ENCODE assay signal across 9 mouse cellular contexts in the genomic region with DNA sequence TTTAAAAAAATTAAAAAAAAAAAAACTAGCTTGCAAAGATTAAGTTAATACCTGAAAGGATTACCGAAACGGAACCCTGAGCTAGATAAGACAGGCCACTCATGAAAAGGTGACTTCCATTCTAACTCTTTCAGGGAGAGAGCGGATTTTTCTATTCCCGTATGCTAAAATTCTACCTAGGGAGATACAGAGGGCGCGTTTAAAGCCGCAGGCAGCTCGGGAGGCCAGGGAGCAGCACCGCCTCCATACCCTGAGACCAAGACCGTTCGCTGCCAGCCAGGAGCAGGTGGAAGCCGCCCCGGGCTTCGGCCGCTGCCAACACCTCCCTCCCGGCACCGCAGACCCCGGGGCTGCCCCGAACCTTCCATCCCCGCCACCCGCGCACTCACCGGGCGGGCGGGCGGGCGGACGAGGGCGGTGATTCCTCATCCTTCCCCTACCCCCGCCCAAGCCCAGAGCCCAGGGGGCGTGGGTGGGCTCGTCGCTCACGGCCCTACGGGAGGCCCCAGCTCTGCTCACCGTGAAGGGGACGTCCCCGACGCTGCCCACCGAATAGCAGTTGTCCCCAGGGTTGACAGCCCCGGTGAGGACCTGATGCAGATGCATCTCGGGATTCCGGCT. TPM values are rescaled to one million over a fixed set of nuclear protein-coding genes. Genes with fewer than 3 reads are reported as not detected.
A peak's percentile ranks its signal among the peaks of the same experiment; 100 is the strongest.
DNase-seq lines count a peak whose midpoint lies in the region; ATAC-seq and TF ChIP-seq lines count a peak whose summit lies in the region.
"Had no signal": no experiment of that assay in that cellular context is flagged by ENCODE, and none has a peak within 500 bp of the region (broad histone marks: within the 10 kb centered on the region; RNA-seq: fewer than 3 reads in every experiment).

No protein-coding gene starts in this region.

- H3K27me3 ChIP-seq in heart, embryonic 10.5 days (ENCODE audit: insufficient read depth, poor library complexity, severe bottlenecking) = peaks cover 10% of the 10 kb centered on the region; the same call in 1 of the 2 replicates
- no peaks in the 10 kb centered on the region; a peak in 1 of 4 replicates for H3K27me3 ChIP-seq in MEL (ENCODE audit: control insufficient read depth in 1 of 2, insufficient read depth in 2 of 2, low read length in 2 of 2)
- H3K27me3 ChIP-seq in heart, embryonic 12.5 days (replicated peaks) = peaks cover 9% of the 10 kb centered on the region
- H3K27me3 ChIP-seq in kidney, postnatal 0 days (ENCODE audit: insufficient read depth, low read length) = no peaks in the 10 kb centered on the region
- H3K27me3 ChIP-seq in lung, embryonic 16.5 days (ENCODE audit: control insufficient read depth, insufficient read depth, low read depth, low read length) = peaks cover 14% of the 10 kb centered on the region
- H3K27me3 ChIP-seq in small intestine, adult 2 months (ENCODE audit: control insufficient read depth, insufficient read depth, low read length) = peaks cover 10% of the 10 kb centered on the region

- TF ChIP-seq CTCF in MEL (IDR thresholded peaks at IDR 0.05 in 2 of 3, conservative IDR thresholded peaks at IDR 0.05 in 1 of 3; ENCODE audit: control insufficient read depth in 1 of 3, insufficient read depth in 1 of 3, low read depth in 2 of 3, low read length in 3 of 3, poor library complexity in 1 of 3, severe bottlenecking in 1 of 3) = no peak
- TF ChIP-seq CTCF in cortical plate, adult 2 months (IDR thresholded peaks at IDR 0.05; ENCODE audit: extremely low read depth, insufficient read depth, low read length) = no peak
- no peak; the same call in 1 of the 2 replicates for TF ChIP-seq CTCF in kidney, postnatal 0 days (IDR thresholded peaks at IDR 0.05; ENCODE audit: low read depth)
- no peak for TF ChIP-seq CTCF in small intestine, adult 2 months (IDR thresholded peaks at IDR 0.05; ENCODE audit: extremely low read depth, insufficient read length, insufficient replicate concordance, low read depth, low read length)

- no peaks in the 10 kb centered on the region for H3K9me3 ChIP-seq in heart, embryonic 10.5 days
- no peaks in the 10 kb centered on the region for H3K9me3 ChIP-seq in MEL (replicated peaks; ENCODE audit: insufficient read depth, low read length)
- H3K9me3 ChIP-seq in heart, embryonic 12.5 days (replicated peaks) = no peaks in the 10 kb centered on the region
- no peaks in the 10 kb centered on the region for H3K9me3 ChIP-seq in kidney, postnatal 0 days (replicated peaks; ENCODE audit: low read length)
- H3K9me3 ChIP-seq in lung, embryonic 16.5 days (ENCODE audit: control insufficient read depth, low read length) = no peaks in the 10 kb centered on the region

- no peaks in the 10 kb centered on the region for H3K4me1 ChIP-seq in heart, embryonic 10.5 days
- H3K4me1 ChIP-seq in MEL (ENCODE audit: control insufficient read depth in 1 of 2, insufficient read depth in 2 of 2, low read length in 2 of 2) = peaks cover 4 to 6% of the 10 kb centered on the region in 2 experiments; a peak in 2 of 4 replicates
- peaks cover 4% of the 10 kb centered on the region; the same call in 1 of the 2 replicates for H3K4me1 ChIP-seq in cortical plate, adult 2 months (ENCODE audit: control insufficient read depth, insufficient read depth, low read length)
- H3K4me1 ChIP-seq in heart, embryonic 12.5 days (replicated peaks) = no peaks in the 10 kb centered on the region
- no peaks in the 10 kb centered on the region for H3K4me1 ChIP-seq in kidney, postnatal 0 days (replicated peaks; ENCODE audit: insufficient read depth, low read length)
- H3K4me1 ChIP-seq in lung, embryonic 16.5 days (replicated peaks; ENCODE audit: control insufficient read depth, insufficient read depth, low read length) = 0 out of 2 replicates have a peak, but pooled peaks cover 5% of the 10 kb centered on the region
- H3K4me1 ChIP-seq in small intestine, adult 2 months (ENCODE audit: control insufficient read depth, insufficient read depth, insufficient read length, low read length) = no peaks in the 10 kb centered on the region

- peak overlapping the region; percentile 88 for H3K27ac ChIP-seq in heart, embryonic 10.5 days
- H3K27ac ChIP-seq in MEL (ENCODE audit: control insufficient read depth, low read depth, low read length) = peak overlapping the region; percentile 11; the same call in 1 of the 2 replicates
- peak overlapping the region; percentile 100 for H3K27ac ChIP-seq in cortical plate, adult 2 months (ENCODE audit: insufficient read depth, low read length)
- H3K27ac ChIP-seq in heart, embryonic 12.5 days (ENCODE audit: poor library complexity, severe bottlenecking) = peak overlapping the region; percentile 78
- peak overlapping the region; percentile 71 for H3K27ac ChIP-seq in kidney, postnatal 0 days
- H3K27ac ChIP-seq in lung, embryonic 16.5 days (ENCODE audit: low read length) = no peak overlapping the region
- H3K27ac ChIP-seq in small intestine, adult 2 months (ENCODE audit: insufficient read depth, low read depth, low read length) = peak overlapping the region; percentile 44; the same call in 1 of the 2 replicates

- H3K9ac ChIP-seq in MEL (ENCODE audit: control insufficient read depth, low read depth, low read length, poor library complexity, severe bottlenecking) = peak overlapping the region; percentile 80
- H3K9ac ChIP-seq in heart, embryonic 12.5 days = peak overlapping the region; percentile 88
- H3K9ac ChIP-seq in kidney, postnatal 0 days (ENCODE audit: low read depth, low read length) = peak overlapping the region; percentile 75
- H3K9ac ChIP-seq in lung, embryonic 16.5 days (ENCODE audit: low read length) = peak overlapping the region; percentile 72

- peak overlapping the region; percentile 95 for H3K4me3 ChIP-seq in heart, embryonic 10.5 days
- H3K4me3 ChIP-seq in MEL (ENCODE audit: control insufficient read depth in 1 of 2, insufficient read depth in 1 of 2, low read depth in 2 of 2, low read length in 2 of 2) = peak overlapping the region; percentile 84 to 95
- H3K4me3 ChIP-seq in cortical plate, adult 2 months (ENCODE audit: insufficient read depth, low read length) = peak overlapping the region; percentile 100
- H3K4me3 ChIP-seq in heart, embryonic 12.5 days = peak overlapping the region; percentile 91
- H3K4me3 ChIP-seq in kidney, postnatal 0 days (replicated peaks; ENCODE audit: low read depth, low read length) = peak overlapping the region; percentile 70
- H3K4me3 ChIP-seq in lung, embryonic 16.5 days (ENCODE audit: low read length) = peak overlapping the region; percentile 71
- H3K4me3 ChIP-seq in small intestine, adult 2 months (ENCODE audit: low read depth, low read length) = peak overlapping the region; percentile 88

- WGBS in heart, embryonic 10.5 days = under 1% methylated on average over 38 of the region's 43 CpGs
- whole genome bisulfite sequencing in heart, embryonic 12.5 days = under 1% methylated on average over 43 of the region's 43 CpGs
- under 1% methylated on average over 26 of the region's 43 CpGs for WGBS in kidney, postnatal 0 days
- WGBS in lung, embryonic 16.5 days = under 1% methylated on average over 40 of the region's 43 CpGs
- under 1% methylated on average over 43 of the region's 43 CpGs for WGBS in small intestine, adult 2 months

- no peak for TF ChIP-seq RAD21 in MEL (IDR thresholded peaks at IDR 0.05; ENCODE audit: low read depth, low read length)

- peak overlapping the region; percentile 98 for H3K4me2 ChIP-seq in heart, embryonic 12.5 days
- H3K4me2 ChIP-seq in kidney, postnatal 0 days (ENCODE audit: low read length) = peak overlapping the region; percentile 99
- peak overlapping the region; percentile 100 for H3K4me2 ChIP-seq in lung, embryonic 16.5 days (ENCODE audit: low read depth, low read length)

- TF ChIP-seq POLR2A in MEL (IDR thresholded peaks at IDR 0.05; ENCODE audit: control insufficient read depth in 1 of 2, insufficient read depth in 1 of 2, low read depth in 1 of 2, low read length in 2 of 2, poor library complexity in 1 of 2) = no peak
- TF ChIP-seq POLR2A in cortical plate, adult 2 months (IDR thresholded peaks at IDR 0.05; ENCODE audit: extremely low read depth, insufficient read depth, low read length) = no peak
- TF ChIP-seq POLR2A in small intestine, adult 2 months (IDR thresholded peaks at IDR 0.05; ENCODE audit: low read depth, low read length) = no peak

- peak; percentile 77 for DNase-seq in heart, embryonic 10.5 days (ENCODE audit: low spot score)
- DNase-seq in heart, adult 8-10 months (ENCODE audit: low spot score) = no peak
- peak; percentile 66 for DNase-seq in MEL (ENCODE audit: low read depth, low spot score)
- DNase-seq in kidney, postnatal 0 days (ENCODE audit: low spot score) = peak; percentile 39

- peak; percentile 44 for ATAC-seq in heart, embryonic 12.5 days (ENCODE audit: insufficient number of reproducible peaks, low FRiP score)
- ATAC-seq in kidney, postnatal 0 days (replicated peaks; ENCODE audit: low FRiP score, low read depth) = no peak; the same call in 1 of the 2 replicates
- ATAC-seq in lung, embryonic 16.5 days (ENCODE audit: low read depth) = peak; percentile 47

- peaks cover 3% of the 10 kb centered on the region for H3K79me2 ChIP-seq in MEL (ENCODE audit: control insufficient read depth, insufficient read depth, low read length, poor library complexity)

- no peaks in the 10 kb centered on the region for H3K36me3 ChIP-seq in heart, embryonic 10.5 days
- H3K36me3 ChIP-seq in MEL (ENCODE audit: control insufficient read depth in 1 of 2, insufficient read depth in 2 of 2, low read length in 2 of 2) = peaks cover 0 to 7% of the 10 kb centered on the region in 2 experiments; a peak in 1 of 4 replicates
- no peaks in the 10 kb centered on the region for H3K36me3 ChIP-seq in heart, embryonic 12.5 days
- H3K36me3 ChIP-seq in kidney, postnatal 0 days (ENCODE audit: insufficient read depth, low read length) = no peaks in the 10 kb centered on the region
- H3K36me3 ChIP-seq in lung, embryonic 16.5 days (ENCODE audit: control insufficient read depth, insufficient read depth, low read length) = no peaks in the 10 kb centered on the region
- no peaks in the 10 kb centered on the region for H3K36me3 ChIP-seq in small intestine, adult 2 months (ENCODE audit: control insufficient read depth, insufficient read depth, low read length)

- TF ChIP-seq EP300 in MEL (IDR thresholded peaks at IDR 0.05; ENCODE audit: low read depth in 1 of 2, low read length in 2 of 2) = peak in 1 of 2 experiments; percentile 5; a peak in 1 of 4 replicates

RNA-seq across cellular contexts. Expression of a gene that starts 0.5 kb away (rescaled TPM):
- 6.4 TPM in 2 replicates for polyA plus RNA-seq in heart, embryonic 10.5 days (2016; fragmentation: Nextera tagmentation; extraction: Ambion mirVana)
- 10 to 100 TPM; 21.8 to 30.1 (median 27.1) TPM for total RNA-seq in heart, adult 8-10 months (2022)
- total RNA-seq in MEL (2012; rRNA removed) = 6.1 and 6.9 TPM in 2 replicates
- polyA plus RNA-seq in MEL (2012; ENCODE audit: insufficient read depth in 1 of 2, insufficient read length in 2 of 2, low read depth in 1 of 2, low replicate concordance in 2 of 2, missing spikeins in 1 of 2) = 100 to 1,000 TPM in 1 of 2 experiments, 1 to 10 TPM in 1; 9.1 to 238 TPM
- polyA plus RNA-seq in cortical plate, adult 2 months (2012; rRNA removed) = 92.3 and 99.4 TPM in 2 replicates
- polyA plus RNA-seq in heart, embryonic 12.5 days (2016; fragmentation: Nextera tagmentation; extraction: Ambion mirVana) = 7.7 TPM in 2 replicates
- polyA plus RNA-seq in kidney, postnatal 0 days (2015; fragmentation: Nextera tagmentation; extraction: Ambion mirVana) = 7.5 and 8.5 TPM in 2 replicates
- polyA plus RNA-seq in lung, embryonic 16.5 days (2015; fragmentation: Nextera tagmentation; extraction: Ambion mirVana) = 2.2 and 3.1 TPM in 2 replicates
- polyA plus RNA-seq in small intestine, adult 2 months (2012; rRNA removed) = 0.51 and 0.63 TPM in 2 replicates

RNA-seq across cellular contexts. Expression of a gene that starts 37.8 kb away (rescaled TPM):
- polyA plus RNA-seq in heart, embryonic 10.5 days (2016; fragmentation: Nextera tagmentation; extraction: Ambion mirVana) = not detected in 2 replicates
- total RNA-seq in heart, adult 8-10 months (2022) = not detected
- 0.04 TPM in 1 of 2 replicates, not detected in the other for total RNA-seq in MEL (2012; rRNA removed)
- not detected for polyA plus RNA-seq in MEL (2012; ENCODE audit: insufficient read depth in 1 of 2, insufficient read length in 2 of 2, low read depth in 1 of 2, low replicate concordance in 2 of 2, missing spikeins in 1 of 2)
- 0.09 and 0.10 TPM in 2 replicates for polyA plus RNA-seq in cortical plate, adult 2 months (2012; rRNA removed)
- not detected in 2 replicates for polyA plus RNA-seq in heart, embryonic 12.5 days (2016; fragmentation: Nextera tagmentation; extraction: Ambion mirVana)
- polyA plus RNA-seq in kidney, postnatal 0 days (2015; fragmentation: Nextera tagmentation; extraction: Ambion mirVana) = not detected in 2 replicates
- polyA plus RNA-seq in lung, embryonic 16.5 days (2015; fragmentation: Nextera tagmentation; extraction: Ambion mirVana) = not detected in 2 replicates
- polyA plus RNA-seq in small intestine, adult 2 months (2012; rRNA removed) = 2.1 and 5.7 TPM in 2 replicates
- total RNA-seq: hematopoietic stem cell, adult 5-6 weeks had no signal

RNA-seq across cellular contexts. Expression of a gene that starts 59.1 kb away (rescaled TPM):
- 2.9 and 5.5 TPM in 2 replicates for polyA plus RNA-seq in heart, embryonic 10.5 days (2016; fragmentation: Nextera tagmentation; extraction: Ambion mirVana)
- 1 to 10 TPM; 1.2 to 2.3 (median 1.7) TPM for total RNA-seq in heart, adult 8-10 months (2022)
- total RNA-seq in MEL (2012; rRNA removed) = 5.0 and 7.3 TPM in 2 replicates
- 1 to 10 TPM in 1 of 2 experiments, not detected in 1; 9.0 TPM for polyA plus RNA-seq in MEL (2012; ENCODE audit: insufficient read depth in 1 of 2, insufficient read length in 2 of 2, low read depth in 1 of 2, low replicate concordance in 2 of 2, missing spikeins in 1 of 2)
- polyA plus RNA-seq in cortical plate, adult 2 months (2012; rRNA removed) = 33.8 and 34.7 TPM in 2 replicates
- polyA plus RNA-seq in heart, embryonic 12.5 days (2016; fragmentation: Nextera tagmentation; extraction: Ambion mirVana) = 4.1 and 4.9 TPM in 2 replicates
- 18.0 and 19.2 TPM in 2 replicates for polyA plus RNA-seq in kidney, postnatal 0 days (2015; fragmentation: Nextera tagmentation; extraction: Ambion mirVana)
- 9.7 and 10.2 TPM in 2 replicates for polyA plus RNA-seq in lung, embryonic 16.5 days (2015; fragmentation: Nextera tagmentation; extraction: Ambion mirVana)
- polyA plus RNA-seq in small intestine, adult 2 months (2012; rRNA removed) = 1.5 and 2.6 TPM in 2 replicates
- total RNA-seq: hematopoietic stem cell, adult 5-6 weeks had no signal
